Mouse (Mus musculus) brain, embryonic 14.5 days (tissue): ENCODE results near the gene Tmem266. TPM values are rescaled to one million over a fixed set of nuclear protein-coding genes. Genes with fewer than 3 reads are reported as not detected.
A peak's percentile ranks its signal among the peaks of the same experiment; 100 is the strongest.

Experiments used
- DNase-seq: peaks from one replicate; pipeline ENCODE4 v3.0.0-alpha.2; 2011; ENCODE audit warnings: low read depth
- CTCF ChIP-seq: fragments of 200-500 bp; IDR thresholded peaks from 2 replicates; pipeline ENCODE4 v1.5.1; 2012; ENCODE audit warnings: inconsistent platforms, mild to moderate bottlenecking, moderate library complexity, borderline replicate concordance; ENCODE audit not compliant: insufficient read depth, insufficient read length; ENCODE audit errors: extremely low read depth
- POLR2A ChIP-seq: fragments of 200-500 bp; IDR thresholded peaks from 2 replicates; pipeline ENCODE4 v1.6.1; 2012; ENCODE audit warnings: mild to moderate bottlenecking, inconsistent platforms, borderline replicate concordance; ENCODE audit not compliant: poor library complexity, insufficient read depth, insufficient read length, severe bottlenecking; ENCODE audit errors: extremely low read depth
- polyA plus RNA-seq: library from polyadenylated mRNA; depleted of rRNA; stranded (reverse); fragments of >200 nt; gene quantifications from 2 replicates; pipeline ENCODE4 v1.2.3, GENCODE M21; 2012

Gene Tmem266
- polyA plus RNA-seq, 1 experiment = 7.8 TPM

DNA sequence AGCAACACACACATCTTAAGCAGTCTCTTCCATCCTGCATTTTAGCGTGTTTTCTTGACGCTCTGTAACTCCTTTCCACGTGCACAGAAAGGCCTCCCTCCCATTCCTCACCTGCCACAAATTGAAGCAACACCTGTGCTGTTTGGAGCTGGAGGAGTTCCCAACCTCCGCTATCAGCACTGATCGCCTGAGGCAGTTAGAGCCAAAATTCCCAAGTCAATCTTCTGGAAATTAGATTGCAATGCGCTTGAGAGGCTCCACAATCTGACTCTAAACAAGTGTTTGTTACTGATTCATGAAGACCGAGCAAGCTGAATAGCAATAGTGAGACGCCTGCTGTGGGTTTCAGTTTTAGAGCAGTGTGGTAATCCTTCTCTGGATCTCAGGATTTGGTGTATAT lies 2.6 kb upstream of the Tmem266 start:
- TF ChIP-seq POLR2A = no peak
- no peak for TF ChIP-seq CTCF
- DNase-seq = no peak

- TF ChIP-seq POLR2A = no peak
- peak; percentile 30; the same call in 1 of the 2 replicates for TF ChIP-seq CTCF
- DNase-seq = no peak
Observed at GRCm38 (mm10) chr9:55324516-55324915, 2.2 kb upstream of the Tmem266 start.

DNA sequence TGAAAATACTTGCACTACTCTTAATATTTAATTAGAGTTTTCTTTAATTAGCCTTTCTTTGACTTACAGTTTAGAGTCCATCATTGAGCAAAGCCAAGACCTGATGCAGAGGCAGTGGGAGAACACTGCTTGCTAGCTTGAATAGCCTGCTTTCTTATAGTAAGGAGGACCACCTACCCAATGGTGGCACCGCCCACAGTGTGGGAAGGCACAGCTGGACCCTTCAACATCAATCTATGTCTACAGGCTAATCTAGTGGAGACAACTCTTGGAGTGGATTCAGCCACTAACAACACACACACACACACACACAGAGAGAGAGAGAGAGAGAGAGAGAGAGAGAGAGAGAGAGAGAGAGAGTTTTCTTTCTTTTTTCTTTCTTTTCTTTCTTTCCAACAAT lies 1.7 kb upstream of the Tmem266 start:
- no peak for TF ChIP-seq POLR2A
- TF ChIP-seq CTCF = no peak
- DNase-seq = peak; percentile 32

DNA sequence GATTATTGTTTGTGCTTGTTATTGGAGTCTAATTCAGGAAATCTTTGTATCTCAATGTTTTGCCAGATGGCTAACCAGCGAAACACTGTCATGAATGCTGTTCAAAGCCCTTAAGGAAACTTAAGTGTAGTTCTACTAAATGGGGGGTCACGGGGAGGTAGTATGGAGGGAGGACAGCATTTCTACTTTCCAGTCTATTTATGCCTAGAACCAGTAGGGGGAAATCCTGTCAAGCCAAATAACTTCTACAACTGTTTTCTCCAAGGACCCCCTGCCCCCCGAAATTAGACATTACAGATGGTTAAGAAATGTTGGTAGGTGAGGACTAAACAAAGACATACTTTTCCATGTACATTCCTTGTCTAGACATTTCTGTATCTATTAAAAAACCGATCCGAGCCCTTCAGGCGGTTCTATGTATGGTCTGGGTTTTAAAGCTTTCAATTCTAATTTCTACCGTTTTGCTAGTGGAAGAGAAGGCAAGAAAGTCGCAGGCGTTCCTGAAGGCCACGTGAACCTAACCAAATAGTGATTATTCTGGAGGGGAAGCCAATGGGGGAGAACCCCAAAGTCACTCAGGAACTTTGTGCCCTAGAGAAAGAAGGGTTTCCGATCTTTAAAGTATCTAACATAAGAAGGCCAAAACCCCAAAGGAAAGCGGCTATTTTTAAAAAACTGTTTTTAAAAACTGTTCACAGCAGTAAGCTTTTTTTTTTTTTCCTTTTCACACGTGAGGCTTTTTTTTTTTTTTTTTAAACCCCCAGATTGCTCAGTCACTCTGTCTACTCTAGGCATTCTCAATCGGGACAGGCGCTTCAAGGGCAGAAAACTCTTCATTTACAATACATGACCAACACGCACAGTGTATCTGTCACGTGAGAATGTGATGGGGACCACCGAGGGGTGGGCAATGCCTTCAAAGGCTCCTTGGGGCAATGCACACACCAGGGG lies 874 bp upstream of the Tmem266 start:
- TF ChIP-seq CTCF = no peak
- TF ChIP-seq POLR2A = no peak
- DNase-seq = peak; percentile 33

DNA sequence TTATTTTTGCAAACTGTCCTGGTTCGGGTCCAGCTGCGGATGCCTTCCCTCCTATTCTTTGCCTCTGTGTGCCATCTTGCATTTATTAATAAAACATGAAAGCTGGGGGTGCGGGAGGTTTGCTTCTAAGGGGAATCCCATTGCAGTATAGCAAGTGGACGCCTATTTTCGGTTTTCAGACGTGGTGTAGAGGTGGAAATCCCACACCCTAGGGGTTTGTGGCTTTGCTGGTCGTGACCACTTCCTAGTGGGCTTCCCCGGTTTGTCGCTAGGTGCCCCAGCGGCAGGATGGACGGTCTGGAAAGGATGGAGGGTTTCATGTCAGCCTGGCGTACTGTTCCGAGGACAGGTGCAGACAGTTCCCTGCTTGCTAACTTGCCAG lies 512 bp downstream of the Tmem266 start:
- TF ChIP-seq POLR2A (no peak), CTCF (no peak; the same call in 1 of the 2 replicates)
- no peak for DNase-seq

DNA sequence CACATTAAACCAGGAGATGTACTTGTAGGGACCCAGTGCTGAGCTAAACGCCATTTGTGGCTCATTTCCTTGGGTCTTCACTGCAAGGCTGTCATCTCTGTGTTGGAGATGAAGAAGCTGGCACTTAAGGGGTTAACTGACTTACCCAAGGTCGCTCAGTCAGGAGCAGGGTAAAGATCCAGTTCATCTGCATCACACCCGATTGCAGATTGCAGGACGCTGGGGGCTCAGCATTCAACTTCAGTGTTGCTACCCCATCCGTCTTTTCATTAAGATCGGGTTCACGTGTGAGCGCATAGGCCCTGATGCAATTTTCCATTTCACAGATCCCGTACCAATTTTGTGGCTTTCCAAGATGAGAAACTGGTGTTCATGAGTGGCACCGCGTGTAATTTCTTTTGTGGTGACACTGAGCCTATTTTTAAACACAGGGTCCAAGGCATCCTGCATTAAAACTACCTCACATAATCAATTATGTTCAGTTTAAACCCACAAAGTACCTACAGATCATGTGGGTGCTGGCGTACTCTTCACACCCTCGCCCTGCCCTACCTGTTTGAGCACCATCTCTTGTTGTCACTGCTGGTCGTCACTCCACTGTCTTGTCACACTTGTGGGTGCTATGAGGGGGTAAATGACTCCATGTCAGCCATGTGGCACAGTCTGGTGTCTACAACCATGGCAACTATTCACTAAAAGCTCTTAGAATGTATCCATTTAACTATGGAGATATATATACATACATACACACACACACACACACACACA lies 1.6 kb downstream of the Tmem266 start:
- DNase-seq = peak; percentile 6

GRCm38 (mm10) chr9:55329401-55329800 lies 2.7 kb downstream of the Tmem266 start:
- DNase-seq = no peak
- TF ChIP-seq CTCF (no peak), POLR2A (no peak)

More for the DNA sequence above, 1.6 kb downstream of the Tmem266 start:
- no peak for TF ChIP-seq POLR2A
- no peak for TF ChIP-seq CTCF

- no peak for DNase-seq
- TF ChIP-seq POLR2A (no peak), CTCF (no peak)
Observed at GRCm38 (mm10) chr9:55332476-55332875, 5.8 kb downstream of the Tmem266 start.

DNA sequence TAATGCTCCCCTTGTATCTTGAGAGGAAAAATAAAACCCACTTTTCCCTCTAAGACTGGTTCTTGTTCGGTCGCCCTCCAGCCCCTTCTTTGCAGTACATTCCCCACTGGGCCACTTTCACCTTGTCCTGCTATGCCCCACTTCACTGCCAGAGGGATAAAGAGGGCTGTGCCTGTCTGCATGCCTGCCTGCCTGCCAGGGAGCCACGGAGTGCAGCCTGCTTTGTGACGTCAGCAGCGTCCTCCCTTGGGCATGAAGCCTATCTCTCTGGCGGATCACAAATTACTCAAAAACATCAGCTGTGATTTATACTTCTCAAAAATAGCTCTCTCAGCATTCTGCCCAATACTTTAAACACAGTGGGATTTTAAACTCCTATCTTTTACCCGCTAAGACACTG lies 6.2 kb downstream of the Tmem266 start:
- peak; percentile 63 for DNase-seq
- TF ChIP-seq CTCF (peak; percentile 4; the same call in 1 of the 2 replicates), POLR2A (no peak)

GRCm38 (mm10) chr9:55344165-55344564 lies 17.5 kb downstream of the Tmem266 start:
- TF ChIP-seq CTCF (no peak), POLR2A (no peak)
- no peak for DNase-seq

DNA sequence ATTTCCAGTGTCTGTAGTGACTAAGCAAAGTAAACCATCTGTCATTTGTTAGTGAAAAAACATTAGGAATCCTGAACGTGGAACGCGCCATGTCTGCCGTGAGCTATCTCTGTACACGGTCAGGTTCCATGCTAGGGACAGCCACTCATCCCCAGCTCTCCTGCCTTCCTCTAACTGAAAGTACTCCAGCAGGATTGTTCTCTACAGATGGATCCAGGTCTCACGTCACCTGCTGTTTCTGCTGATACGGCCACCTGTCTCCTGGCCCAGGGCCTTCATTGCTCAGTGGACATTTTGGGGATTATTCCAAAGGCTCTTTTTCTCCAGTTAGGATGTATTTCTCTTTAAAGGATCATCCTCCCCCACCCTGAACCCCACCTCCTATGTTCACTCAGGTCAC lies 18.6 kb downstream of the Tmem266 start:
- TF ChIP-seq CTCF = no peak
- TF ChIP-seq POLR2A = no peak
- DNase-seq = no peak
